Mouse (Mus musculus): Measurements from ENCODE around the gene Pea15a. TPM values are rescaled to one million over a fixed set of nuclear protein-coding genes. Genes with fewer than 3 reads are reported as not detected.

Gene Pea15a
- polyA plus RNA-seq, 1 experiment from 2014 or later = 350 TPM

- ATAC-seq (ENCODE audit: low read depth) = no peak
- Histone ChIP-seq H3K9me3 (ENCODE audit: control insufficient read depth, low read length) (no peaks in the 10 kb centered on the region), H3K4me1 (ENCODE audit: control insufficient read depth, insufficient read depth, low read length) (no peaks in the 10 kb centered on the region), H3K36me3 (ENCODE audit: control insufficient read depth, insufficient read depth, low read length) (peaks cover 45% of the 10 kb centered on the region), H3K9ac (replicated peaks; ENCODE audit: low read depth, low read length) (no peak overlapping the region), H3K27me3 (ENCODE audit: control insufficient read depth, insufficient read depth, low read length) (no peaks in the 10 kb centered on the region), H3K27ac (ENCODE audit: low read depth, low read length) (no peak overlapping the region), H3K4me3 (ENCODE audit: low read depth, low read length) (no peak overlapping the region), H3K4me2 (ENCODE audit: low read depth, low read length) (no peak overlapping the region)
- WGBS = 69% methylated on average over 4 of the region's 4 CpGs
Measured at GRCm38 (mm10) chr1:172188891-172189290, 17.7 kb downstream of the Pea15a start.

GRCm38 (mm10) chr1:172186401-172187289 lies 20.0 kb downstream of the Pea15a start:
- H3K27me3 ChIP-seq (ENCODE audit: control insufficient read depth, insufficient read depth, low read length) = no peaks in the 10 kb centered on the region
- no peak overlapping the region for H3K9ac ChIP-seq (replicated peaks; ENCODE audit: low read depth, low read length)
- 92% methylated on average over 10 of the region's 10 CpGs for WGBS
- H3K4me2 ChIP-seq (ENCODE audit: low read depth, low read length) = no peak overlapping the region
- peak; percentile 46; the same call in 1 of the 2 replicates for ATAC-seq (ENCODE audit: low read depth)
- peaks cover 39% of the 10 kb centered on the region for H3K36me3 ChIP-seq (ENCODE audit: control insufficient read depth, insufficient read depth, low read length)
- H3K4me3 ChIP-seq (ENCODE audit: low read depth, low read length) = no peak overlapping the region
- H3K4me1 ChIP-seq (ENCODE audit: control insufficient read depth, insufficient read depth, low read length) = no peaks in the 10 kb centered on the region
- H3K9me3 ChIP-seq (ENCODE audit: control insufficient read depth, low read length) = no peaks in the 10 kb centered on the region
- no peak overlapping the region for H3K27ac ChIP-seq (ENCODE audit: low read depth, low read length)

GRCm38 (mm10) chr1:172183915-172184314 lies 22.7 kb downstream of the Pea15a start:
- no peaks in the 10 kb centered on the region for H3K4me1 ChIP-seq (ENCODE audit: control insufficient read depth, insufficient read depth, low read length)

DNA sequence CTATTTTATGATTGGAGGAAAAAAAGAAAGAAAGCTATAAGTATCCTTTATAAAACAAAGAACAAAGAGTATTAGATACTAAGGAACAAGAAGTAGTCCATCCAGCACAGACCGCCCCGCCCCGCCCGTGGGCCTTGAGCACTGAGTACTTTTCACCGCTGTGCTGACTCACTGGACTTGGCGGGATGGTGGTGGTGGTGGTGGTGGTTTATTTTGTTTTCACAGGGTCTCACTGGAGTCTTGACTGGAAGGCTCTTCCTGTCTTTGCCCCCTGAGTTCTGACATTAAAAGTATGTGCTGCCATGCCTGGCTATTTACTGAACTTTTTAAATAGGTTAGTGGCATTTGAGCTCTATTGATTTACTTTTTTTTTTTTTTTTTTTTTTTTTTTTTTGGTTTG lies 23.5 kb downstream of the Pea15a start:
- H3K4me3 ChIP-seq (ENCODE audit: low read depth, low read length) = no peak overlapping the region
- H3K27me3 ChIP-seq (ENCODE audit: control insufficient read depth, insufficient read depth, low read length) = no peaks in the 10 kb centered on the region
- peaks cover 25% of the 10 kb centered on the region; the same call in 1 of the 2 replicates for H3K36me3 ChIP-seq (ENCODE audit: control insufficient read depth, insufficient read depth, low read length)
- no peak overlapping the region for H3K27ac ChIP-seq (ENCODE audit: low read depth, low read length)
- H3K4me1 ChIP-seq (ENCODE audit: control insufficient read depth, insufficient read depth, low read length) = no peaks in the 10 kb centered on the region
- no peaks in the 10 kb centered on the region for H3K9me3 ChIP-seq (ENCODE audit: control insufficient read depth, low read length)
- no peak overlapping the region for H3K9ac ChIP-seq (replicated peaks; ENCODE audit: low read depth, low read length)
- 98% methylated on average over 6 of the region's 6 CpGs for WGBS
- no peak overlapping the region for H3K4me2 ChIP-seq (ENCODE audit: low read depth, low read length)
- ATAC-seq (ENCODE audit: low read depth) = no peak

More at GRCm38 (mm10) chr1:172183915-172184314, 22.7 kb downstream of the Pea15a start:
- H3K9me3 ChIP-seq (ENCODE audit: control insufficient read depth, low read length) = no peaks in the 10 kb centered on the region
- no peak overlapping the region for H3K27ac ChIP-seq (ENCODE audit: low read depth, low read length)
- no peak overlapping the region for H3K4me3 ChIP-seq (ENCODE audit: low read depth, low read length)
- H3K27me3 ChIP-seq (ENCODE audit: control insufficient read depth, insufficient read depth, low read length) = no peaks in the 10 kb centered on the region
- H3K9ac ChIP-seq (replicated peaks; ENCODE audit: low read depth, low read length) = no peak overlapping the region
- H3K4me2 ChIP-seq (ENCODE audit: low read depth, low read length) = no peak overlapping the region
- peaks cover 34% of the 10 kb centered on the region for H3K36me3 ChIP-seq (ENCODE audit: control insufficient read depth, insufficient read depth, low read length)
- ATAC-seq (ENCODE audit: low read depth) = no peak

- H3K27ac ChIP-seq (ENCODE audit: low read depth, low read length) = no peak overlapping the region
- H3K27me3 ChIP-seq (ENCODE audit: control insufficient read depth, insufficient read depth, low read length) = no peaks in the 10 kb centered on the region
- no peaks in the 10 kb centered on the region for H3K4me1 ChIP-seq (ENCODE audit: control insufficient read depth, insufficient read depth, low read length)
- no peaks in the 10 kb centered on the region for H3K9me3 ChIP-seq (ENCODE audit: control insufficient read depth, low read length)
- WGBS = 96% methylated on average over 3 of the region's 3 CpGs
- H3K36me3 ChIP-seq (ENCODE audit: control insufficient read depth, insufficient read depth, low read length) = peaks cover 17% of the 10 kb centered on the region
- H3K9ac ChIP-seq (replicated peaks; ENCODE audit: low read depth, low read length) = no peak overlapping the region
- no peak overlapping the region for H3K4me2 ChIP-seq (ENCODE audit: low read depth, low read length)
- H3K4me3 ChIP-seq (ENCODE audit: low read depth, low read length) = no peak overlapping the region
- ATAC-seq (ENCODE audit: low read depth) = no peak
Measured at GRCm38 (mm10) chr1:172181777-172182176, 24.8 kb downstream of the Pea15a start.

- no peaks in the 10 kb centered on the region for H3K4me1 ChIP-seq (ENCODE audit: control insufficient read depth, insufficient read depth, low read length)
- no peaks in the 10 kb centered on the region for H3K9me3 ChIP-seq (ENCODE audit: control insufficient read depth, low read length)
- H3K36me3 ChIP-seq (ENCODE audit: control insufficient read depth, insufficient read depth, low read length) = peaks cover 11% of the 10 kb centered on the region
- no peak overlapping the region for H3K4me2 ChIP-seq (ENCODE audit: low read depth, low read length)
- no peak overlapping the region for H3K4me3 ChIP-seq (ENCODE audit: low read depth, low read length)
- H3K9ac ChIP-seq (replicated peaks; ENCODE audit: low read depth, low read length) = no peak overlapping the region
- ATAC-seq (ENCODE audit: low read depth) = no peak
- no peak overlapping the region for H3K27ac ChIP-seq (ENCODE audit: low read depth, low read length)
- 69% methylated on average over 4 of the region's 4 CpGs for WGBS
- H3K27me3 ChIP-seq (ENCODE audit: control insufficient read depth, insufficient read depth, low read length) = no peaks in the 10 kb centered on the region
Measured at GRCm38 (mm10) chr1:172180881-172181280, 25.7 kb downstream of the Pea15a start.

- ATAC-seq (ENCODE audit: low read depth) = no peak
- no peaks in the 10 kb centered on the region for H3K27me3 ChIP-seq (ENCODE audit: control insufficient read depth, insufficient read depth, low read length)
- H3K4me3 ChIP-seq (ENCODE audit: low read depth, low read length) = no peak overlapping the region
- no peaks in the 10 kb centered on the region for H3K9me3 ChIP-seq (ENCODE audit: control insufficient read depth, low read length)
- H3K4me1 ChIP-seq (ENCODE audit: control insufficient read depth, insufficient read depth, low read length) = no peaks in the 10 kb centered on the region
- no peak overlapping the region for H3K27ac ChIP-seq (ENCODE audit: low read depth, low read length)
- H3K4me2 ChIP-seq (ENCODE audit: low read depth, low read length) = no peak overlapping the region
- H3K9ac ChIP-seq (replicated peaks; ENCODE audit: low read depth, low read length) = no peak overlapping the region
- 77% methylated on average over 7 of the region's 7 CpGs for WGBS
- H3K36me3 ChIP-seq (ENCODE audit: control insufficient read depth, insufficient read depth, low read length) = peaks cover 17% of the 10 kb centered on the region
Measured at GRCm38 (mm10) chr1:172179102-172179501, 27.5 kb downstream of the Pea15a start.

DNA sequence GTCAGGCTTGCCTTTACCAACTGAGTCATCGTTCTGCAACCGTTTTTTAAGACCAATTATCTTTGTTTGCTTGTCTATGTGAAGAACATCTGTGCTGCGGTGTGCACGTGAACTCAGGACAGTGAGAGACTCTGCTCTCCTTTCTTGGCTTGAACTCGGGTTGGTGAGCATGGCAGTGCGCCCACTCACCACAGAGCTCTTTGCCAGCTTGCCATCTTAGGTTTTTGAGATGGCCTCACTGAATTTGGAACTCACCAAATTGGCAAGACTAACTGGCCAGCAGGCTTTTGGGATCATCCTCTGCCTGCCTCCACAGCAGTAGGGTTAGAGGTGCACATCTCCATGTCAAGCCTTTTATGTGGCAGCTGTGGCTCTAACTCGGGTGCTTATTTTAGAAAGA lies 28.8 kb downstream of the Pea15a start:
- Histone ChIP-seq H3K4me3 (ENCODE audit: low read depth, low read length) (no peak overlapping the region), H3K9ac (replicated peaks; ENCODE audit: low read depth, low read length) (no peak overlapping the region), H3K4me1 (ENCODE audit: control insufficient read depth, insufficient read depth, low read length) (no peaks in the 10 kb centered on the region), H3K36me3 (ENCODE audit: control insufficient read depth, insufficient read depth, low read length) (peaks cover 29% of the 10 kb centered on the region), H3K27ac (ENCODE audit: low read depth, low read length) (no peak overlapping the region), H3K4me2 (ENCODE audit: low read depth, low read length) (no peak overlapping the region), H3K9me3 (ENCODE audit: control insufficient read depth, low read length) (no peaks in the 10 kb centered on the region), H3K27me3 (ENCODE audit: control insufficient read depth, insufficient read depth, low read length) (no peaks in the 10 kb centered on the region)
- 86% methylated on average over 7 of the region's 7 CpGs for WGBS
- no peak for ATAC-seq (ENCODE audit: low read depth)

DNA sequence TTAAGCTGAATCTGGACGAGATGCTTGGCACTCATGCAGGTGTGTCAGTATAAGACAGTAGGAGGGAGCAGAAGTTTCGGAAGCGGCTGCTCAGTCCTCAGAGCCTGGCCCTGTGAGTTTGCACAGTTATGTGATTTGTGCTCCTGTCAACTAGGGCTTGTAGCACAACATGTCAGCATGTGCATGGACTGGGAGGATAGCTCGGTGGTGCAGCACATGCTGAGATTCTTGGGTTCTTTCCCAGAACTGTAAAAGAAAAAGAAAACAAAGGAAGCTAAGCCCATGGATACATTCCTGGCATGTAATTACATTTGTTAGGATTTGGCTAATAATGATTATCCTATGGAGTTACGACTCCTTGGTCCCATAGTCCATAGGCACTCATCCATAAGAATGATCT lies 33.4 kb downstream of the Pea15a start:
- no peak for ATAC-seq (ENCODE audit: low read depth)
- Histone ChIP-seq H3K27ac (ENCODE audit: low read depth, low read length) (no peak overlapping the region), H3K36me3 (ENCODE audit: control insufficient read depth, insufficient read depth, low read length) (peaks cover 39% of the 10 kb centered on the region), H3K4me1 (ENCODE audit: control insufficient read depth, insufficient read depth, low read length) (no peaks in the 10 kb centered on the region), H3K4me3 (ENCODE audit: low read depth, low read length) (no peak overlapping the region), H3K9ac (replicated peaks; ENCODE audit: low read depth, low read length) (no peak overlapping the region), H3K9me3 (ENCODE audit: control insufficient read depth, low read length) (no peaks in the 10 kb centered on the region), H3K27me3 (ENCODE audit: control insufficient read depth, insufficient read depth, low read length) (no peaks in the 10 kb centered on the region), H3K4me2 (ENCODE audit: low read depth, low read length) (no peak overlapping the region)
- WGBS = 62% methylated on average over 5 of the region's 5 CpGs

All from neural tube, embryonic 14.5 days (tissue).